Mouse (Mus musculus): ENCODE data around the gene Nlrc5. TPM values are rescaled to one million over a fixed set of nuclear protein-coding genes. Genes with fewer than 3 reads are reported as not detected.
A peak's percentile ranks its signal among the peaks of the same experiment; 100 is the strongest.

The Nlrc5 gene
- polyA plus RNA-seq, 1 experiment: 0.82 TPM

GRCm38 (mm10) chr8:94574159-94574907, 140.2 kb downstream of the Nlrc5 start:
- Histone ChIP-seq H3K27me3 (ENCODE audit: control insufficient read depth, insufficient read depth, low read length) (no peaks in the 10 kb centered on the region), H3K27ac (ENCODE audit: insufficient read depth, low read length) (peak overlapping the region; percentile 72), H3K4me3 (replicated peaks; ENCODE audit: insufficient read depth, low read depth, low read length) (no peak overlapping the region), H3K4me1 (ENCODE audit: control insufficient read depth, insufficient read depth, low read length) (peaks cover 23% of the 10 kb centered on the region)
- 6% methylated on average over 16 of the region's 16 CpGs for WGBS
- peak; percentile 65 to 73 for DNase-seq
- TF ChIP-seq POLR2A (IDR thresholded peaks at IDR 0.05; ENCODE audit: borderline replicate concordance, insufficient read depth, low read length) (no peak), CTCF (IDR thresholded peaks at IDR 0.05; ENCODE audit: borderline replicate concordance, insufficient read depth, low read depth, low read length) (no peak)

DNA sequence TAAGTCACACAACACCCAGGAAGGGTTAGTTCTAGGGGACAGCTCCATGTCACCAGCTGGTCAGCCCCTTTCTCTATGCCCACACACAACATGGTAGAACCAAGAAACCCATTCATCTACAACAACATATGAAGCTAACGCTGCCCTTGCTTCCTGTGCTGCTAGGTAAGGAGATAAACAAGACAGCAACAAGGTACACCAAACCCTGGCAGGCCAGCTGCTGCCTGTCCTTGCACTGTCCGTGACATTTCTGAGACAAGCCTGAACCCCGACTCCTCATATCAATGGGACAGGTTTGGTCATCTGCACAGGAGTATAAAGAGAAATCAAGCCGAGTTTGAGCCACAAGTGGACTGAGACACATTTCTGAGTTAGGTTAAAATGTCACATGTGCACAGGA, 141.0 kb downstream of the Nlrc5 start:
- Histone ChIP-seq H3K27ac (ENCODE audit: insufficient read depth, low read length) (no peak overlapping the region), H3K27me3 (ENCODE audit: control insufficient read depth, insufficient read depth, low read length) (no peaks in the 10 kb centered on the region), H3K4me3 (replicated peaks; ENCODE audit: insufficient read depth, low read depth, low read length) (no peak overlapping the region), H3K4me1 (ENCODE audit: control insufficient read depth, insufficient read depth, low read length) (peaks cover 23% of the 10 kb centered on the region)
- TF ChIP-seq CTCF (IDR thresholded peaks at IDR 0.05; ENCODE audit: borderline replicate concordance, insufficient read depth, low read depth, low read length) (no peak), POLR2A (IDR thresholded peaks at IDR 0.05; ENCODE audit: borderline replicate concordance, insufficient read depth, low read length) (no peak)
- DNase-seq: no peak
- 83% methylated on average over 4 of the region's 4 CpGs for WGBS

Other genes starting within 250 kb of the Nlrc5 start
- gene Nup93, start 219.8 kb upstream of the Nlrc5 start, polyA plus RNA-seq (2012; rRNA removed): 29.1 and 30.5 TPM in 2 replicates
- gene Slc12a3, start 105.2 kb upstream of the Nlrc5 start, polyA plus RNA-seq (2012; rRNA removed): 1.7 and 2.2 TPM in 2 replicates
- 119 and 125 TPM in 2 replicates for gene Herpud1, start 47.9 kb upstream of the Nlrc5 start, polyA plus RNA-seq (2012; rRNA removed)
- gene Cpne2, start 98.6 kb downstream of the Nlrc5 start, polyA plus RNA-seq (2012; rRNA removed): 39.3 and 46.3 TPM in 2 replicates
- 22.0 TPM in 2 replicates for gene Rspry1, start 167.6 kb downstream of the Nlrc5 start, polyA plus RNA-seq (2012; rRNA removed)
- gene Fam192a, start 167.6 kb downstream of the Nlrc5 start, polyA plus RNA-seq (2012; rRNA removed): 56.1 and 57.6 TPM in 2 replicates
- gene Arl2bp, start 232.2 kb downstream of the Nlrc5 start, polyA plus RNA-seq (2012; rRNA removed): 198 and 211 TPM in 2 replicates

Measured in cerebellum, adult 2 months (tissue).